Mouse (Mus musculus): ENCODE measurements around the gene Fbxo27.

GRCm38 (mm10) chr7:28735701-28736100 is 43.1 kb downstream of the Fbxo27 start:
- TF ChIP-seq POLR2A (IDR thresholded peaks at IDR 0.05; ENCODE audit: low read depth, low read length): no peak
- TF ChIP-seq CTCF (IDR thresholded peaks at IDR 0.05; ENCODE audit: extremely low read depth, insufficient read depth, insufficient read length, insufficient replicate concordance): no peak

Data from spleen, adult 2 months (tissue).